Mouse (Mus musculus): Measurements from ENCODE around the gene Top1. TPM values are rescaled to one million over a fixed set of nuclear protein-coding genes. Genes with fewer than 3 reads are reported as not detected.
A peak's percentile ranks its signal among the peaks of the same experiment; 100 is the strongest.

Top1 gene
- 66.4 and 72.5 TPM in 2 replicates for polyA plus RNA-seq (2015; fragmentation: Nextera tagmentation; extraction: Ambion mirVana)

DNA sequence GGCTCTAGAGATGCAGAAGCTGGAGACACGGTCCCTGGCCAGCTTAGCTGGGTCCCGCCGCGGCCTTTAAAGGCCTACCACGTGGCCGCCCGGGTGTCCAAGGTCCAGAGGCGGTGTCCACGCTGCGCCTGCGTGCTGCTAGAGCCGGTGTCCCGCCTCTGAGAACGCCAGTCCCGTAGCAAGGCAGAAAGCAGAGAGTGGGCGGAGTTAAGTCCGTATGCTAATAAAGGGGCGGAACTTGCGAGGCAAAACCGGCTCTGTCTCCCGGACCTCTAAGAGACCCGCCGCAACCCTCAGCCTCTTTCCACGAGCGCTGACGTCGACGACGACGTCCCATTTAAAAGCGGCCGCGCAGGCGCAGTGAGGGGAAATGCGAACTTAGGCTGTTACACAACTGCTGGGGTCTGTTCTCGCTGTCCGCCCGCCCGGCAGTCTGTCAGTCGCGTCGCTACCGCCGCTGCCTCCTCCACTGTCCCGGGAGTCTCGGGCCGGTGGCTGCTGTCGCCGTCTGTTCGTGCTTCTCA, at the start of gene Top1:
TSS of gene Top1 (plus strand) at position 275 of the 524 bp plus-strand sequence.
- Histone ChIP-seq H3K9me3 (ENCODE audit: control insufficient read depth, low read length) (no peaks in the 10 kb centered on the region), H3K27ac (ENCODE audit: low read length) (peak within 1 kb of the TSS; percentile 98), H3K4me1 (replicated peaks; ENCODE audit: control insufficient read depth, insufficient read depth, low read length) (peaks cover 16% of the 10 kb centered on the region), H3K36me3 (ENCODE audit: control insufficient read depth, insufficient read depth, low read length) (no peaks in the 10 kb centered on the region), H3K27me3 (ENCODE audit: control insufficient read depth, insufficient read depth, low read depth, low read length) (no peaks in the 10 kb centered on the region), H3K4me2 (ENCODE audit: low read depth, low read length) (peak within 1 kb of the TSS; percentile 49), H3K9ac (ENCODE audit: low read length) (peak within 1 kb of the TSS; percentile 100), H3K4me3 (ENCODE audit: low read length) (peak within 1 kb of the TSS; percentile 98)
- peak; percentile 99 for ATAC-seq (ENCODE audit: low read depth)
- WGBS: under 1% methylated on average over 46 of the region's 50 CpGs

DNA sequence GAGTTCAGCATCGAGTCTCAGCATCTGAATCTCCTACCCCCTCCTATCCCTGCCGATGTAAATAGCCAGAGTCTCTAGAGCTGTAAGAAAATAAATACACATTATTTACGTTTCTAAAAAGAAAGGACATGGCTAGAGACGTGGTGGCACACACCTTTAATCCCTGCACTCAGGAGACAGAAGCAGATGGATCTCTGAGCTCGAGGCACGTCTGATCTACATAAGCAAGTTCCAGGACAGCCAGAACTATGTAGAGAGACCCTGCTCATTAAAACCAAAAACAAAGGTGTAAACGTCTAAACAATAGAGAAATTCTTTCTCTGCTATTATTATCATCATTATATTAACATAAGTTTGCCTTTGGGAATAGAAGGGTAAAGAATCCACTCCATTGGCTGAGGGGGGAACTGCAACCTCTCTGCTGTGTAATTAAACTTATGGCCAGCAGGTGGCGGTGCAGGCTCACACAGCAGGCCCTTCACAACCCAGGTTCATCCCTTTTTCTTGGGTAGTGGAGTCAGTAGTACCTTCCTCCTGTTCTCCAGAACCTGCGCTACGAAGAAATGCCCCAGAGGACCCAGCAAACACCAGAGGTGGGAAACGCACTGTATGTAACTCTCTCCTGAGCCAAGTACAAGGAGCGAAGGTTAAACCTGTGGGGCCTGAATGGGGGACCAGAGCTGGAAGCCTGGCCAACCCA, 48.0 kb upstream of the Top1 start:
- no peaks in the 10 kb centered on the region for H3K9me3 ChIP-seq (ENCODE audit: control insufficient read depth, low read length)
- H3K27me3 ChIP-seq (ENCODE audit: control insufficient read depth, insufficient read depth, low read depth, low read length): no peaks in the 10 kb centered on the region; the same call in 1 of the 2 replicates
- ATAC-seq (ENCODE audit: low read depth): peak; percentile 75
- H3K4me1 ChIP-seq (replicated peaks; ENCODE audit: control insufficient read depth, insufficient read depth, low read length): no peaks in the 10 kb centered on the region
- 30% methylated on average over 12 of the region's 12 CpGs for WGBS
- H3K27ac ChIP-seq (ENCODE audit: low read length): no peak overlapping the region
- no peak overlapping the region for H3K4me3 ChIP-seq (ENCODE audit: low read length)
- H3K9ac ChIP-seq (ENCODE audit: low read length): no peak overlapping the region
- no peaks in the 10 kb centered on the region for H3K36me3 ChIP-seq (ENCODE audit: control insufficient read depth, insufficient read depth, low read length)
- H3K4me2 ChIP-seq (ENCODE audit: low read depth, low read length): peak overlapping the region; percentile 30; the same call in 1 of the 2 replicates

DNA sequence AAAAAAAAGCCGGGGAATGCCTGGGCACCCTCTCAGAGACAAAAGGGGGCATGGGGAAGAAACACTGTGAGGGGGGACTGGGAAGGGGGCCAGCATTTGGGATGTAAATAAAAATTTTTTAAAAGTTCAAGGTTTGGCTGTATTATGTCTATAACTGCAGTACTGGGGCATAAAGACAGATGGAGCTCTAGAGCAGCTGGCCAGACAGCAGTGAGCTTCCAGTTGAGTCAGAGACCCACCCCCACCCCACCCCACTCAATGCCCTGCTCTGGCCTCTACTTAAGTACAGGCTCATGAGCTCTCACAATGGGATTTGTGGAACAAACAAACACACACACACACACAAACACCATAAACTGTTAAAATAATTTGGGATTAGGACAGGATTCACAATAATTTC, 43.9 kb upstream of the Top1 start:
- Histone ChIP-seq H3K27me3 (ENCODE audit: control insufficient read depth, insufficient read depth, low read depth, low read length) (no peaks in the 10 kb centered on the region; the same call in 1 of the 2 replicates), H3K4me1 (replicated peaks; ENCODE audit: control insufficient read depth, insufficient read depth, low read length) (no peaks in the 10 kb centered on the region), H3K4me3 (ENCODE audit: low read length) (no peak overlapping the region), H3K9ac (ENCODE audit: low read length) (no peak overlapping the region), H3K4me2 (ENCODE audit: low read depth, low read length) (no peak overlapping the region), H3K36me3 (ENCODE audit: control insufficient read depth, insufficient read depth, low read length) (no peaks in the 10 kb centered on the region), H3K9me3 (ENCODE audit: control insufficient read depth, low read length) (no peaks in the 10 kb centered on the region), H3K27ac (ENCODE audit: low read length) (no peak overlapping the region)
- ATAC-seq (ENCODE audit: low read depth): 0 out of 2 replicates have a peak, but pooled peaks have one; percentile 41
- WGBS: 20% methylated on average over 1 of the region's 1 CpGs

DNA sequence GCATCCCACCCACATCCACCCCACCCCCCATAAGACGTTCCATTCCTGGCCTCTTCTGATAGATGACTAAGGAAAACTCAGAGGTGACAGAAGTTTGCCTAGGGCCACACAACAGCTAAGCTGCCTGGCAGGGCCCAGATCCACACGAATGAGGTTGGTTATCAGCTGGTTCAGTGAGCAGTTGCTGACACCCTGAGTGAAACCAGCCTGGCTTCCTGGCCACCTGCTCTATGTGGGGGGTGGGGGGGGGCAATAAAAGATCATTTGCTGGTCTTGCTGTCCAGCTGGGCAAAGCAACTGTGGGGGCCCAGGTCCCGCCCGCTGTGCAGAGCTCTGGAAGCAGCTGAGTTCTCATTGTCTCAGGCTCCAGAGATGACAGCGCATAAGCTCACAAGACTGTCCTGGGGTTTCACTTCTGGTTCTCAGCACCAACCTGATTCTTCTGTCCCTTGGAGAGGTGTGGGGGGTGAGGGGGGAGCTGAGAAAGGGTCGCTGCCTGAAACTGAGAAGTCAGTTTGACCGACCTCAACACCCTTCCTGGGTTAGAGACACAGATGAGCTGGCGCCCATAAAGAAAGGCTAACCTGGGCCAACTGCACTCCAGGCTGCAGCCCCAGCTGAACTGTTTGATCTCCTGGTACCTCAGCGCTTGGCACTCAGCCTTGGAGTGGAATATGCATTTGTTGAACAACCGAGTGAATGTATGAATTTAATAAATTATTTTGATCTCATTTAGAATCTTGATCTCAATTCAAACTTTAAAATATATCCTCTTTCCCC, 42.3 kb upstream of the Top1 start:
- Histone ChIP-seq H3K9ac (ENCODE audit: low read length) (no peak overlapping the region), H3K27ac (ENCODE audit: low read length) (no peak overlapping the region), H3K27me3 (ENCODE audit: control insufficient read depth, insufficient read depth, low read depth, low read length) (no peaks in the 10 kb centered on the region), H3K4me1 (replicated peaks; ENCODE audit: control insufficient read depth, insufficient read depth, low read length) (no peaks in the 10 kb centered on the region), H3K36me3 (ENCODE audit: control insufficient read depth, insufficient read depth, low read length) (no peaks in the 10 kb centered on the region), H3K4me3 (ENCODE audit: low read length) (no peak overlapping the region), H3K4me2 (ENCODE audit: low read depth, low read length) (no peak overlapping the region), H3K9me3 (ENCODE audit: control insufficient read depth, low read length) (no peaks in the 10 kb centered on the region)
- 56% methylated on average over 10 of the region's 10 CpGs for WGBS
- peak; percentile 23; the same call in 1 of the 2 replicates for ATAC-seq (ENCODE audit: low read depth)

DNA sequence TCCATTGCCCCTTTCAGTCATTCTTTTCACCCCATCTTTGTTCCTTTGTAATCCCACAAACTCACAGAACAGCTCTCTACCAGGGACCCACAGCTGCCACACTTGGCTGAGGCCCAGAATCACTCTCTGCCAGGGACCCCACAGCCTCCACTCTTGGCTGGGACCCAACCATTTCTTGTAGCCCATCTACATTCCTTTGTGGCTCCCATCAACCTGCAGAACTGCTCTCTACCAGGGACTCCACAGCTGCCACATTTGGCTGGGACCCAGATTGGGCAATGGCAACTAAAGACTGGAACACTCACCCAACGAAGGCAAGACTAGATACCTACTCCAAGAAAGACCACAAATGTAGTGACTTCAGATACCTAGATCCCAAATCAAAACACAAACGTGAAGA, 35.7 kb upstream of the Top1 start:
- 44% methylated on average over 2 of the region's 2 CpGs for WGBS
- no peak overlapping the region for H3K4me3 ChIP-seq (ENCODE audit: low read length)
- peak; percentile 64 for ATAC-seq (ENCODE audit: low read depth)

DNA sequence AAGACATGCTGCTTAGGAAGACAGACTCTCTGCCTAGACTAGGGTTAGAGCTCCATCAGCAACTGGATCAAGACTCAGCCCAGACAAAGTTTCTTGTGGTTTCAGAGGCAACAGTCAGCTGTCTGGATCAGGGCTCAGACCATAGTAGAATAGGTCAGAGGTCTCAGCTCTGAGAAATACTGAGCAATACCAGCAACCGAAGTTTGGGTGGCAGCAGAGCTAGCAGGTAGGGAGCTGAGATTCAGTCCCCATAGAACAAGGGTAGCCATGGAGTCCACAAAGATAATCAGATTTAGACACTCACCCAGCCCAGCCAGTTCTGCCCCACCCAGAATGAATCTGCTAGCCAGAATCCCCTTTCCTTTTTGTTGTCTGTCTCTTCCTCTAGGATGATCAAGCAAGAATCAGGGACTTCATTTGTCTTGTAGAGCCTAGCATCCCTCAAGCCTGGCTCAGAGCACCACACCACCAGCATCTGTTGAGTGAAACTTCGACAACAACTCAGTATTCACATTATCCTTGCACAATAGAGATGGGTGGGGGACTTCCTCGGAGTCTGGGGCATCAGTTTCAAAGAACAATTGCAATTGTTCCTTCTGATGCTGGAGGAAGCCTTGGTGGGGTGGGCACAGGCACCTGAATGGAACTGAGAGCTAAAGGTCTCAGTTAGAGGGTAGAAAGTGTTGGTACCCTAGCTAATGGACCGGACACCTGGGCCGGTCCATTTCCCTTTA, 32.3 kb upstream of the Top1 start:
- 63% methylated on average over 5 of the region's 5 CpGs for WGBS
- Histone ChIP-seq H3K4me2 (ENCODE audit: low read depth, low read length) (no peak overlapping the region), H3K4me1 (replicated peaks; ENCODE audit: control insufficient read depth, insufficient read depth, low read length) (peaks cover 5% of the 10 kb centered on the region), H3K9ac (ENCODE audit: low read length) (no peak overlapping the region), H3K27ac (ENCODE audit: low read length) (no peak overlapping the region), H3K27me3 (ENCODE audit: control insufficient read depth, insufficient read depth, low read depth, low read length) (no peaks in the 10 kb centered on the region), H3K4me3 (ENCODE audit: low read length) (no peak overlapping the region), H3K9me3 (ENCODE audit: control insufficient read depth, low read length) (no peaks in the 10 kb centered on the region), H3K36me3 (ENCODE audit: control insufficient read depth, insufficient read depth, low read length) (no peaks in the 10 kb centered on the region)
- no peak for ATAC-seq (ENCODE audit: low read depth)

More for the DNA sequence above, 35.7 kb upstream of the Top1 start:
- Histone ChIP-seq H3K9ac (ENCODE audit: low read length) (no peak overlapping the region), H3K4me1 (replicated peaks; ENCODE audit: control insufficient read depth, insufficient read depth, low read length) (peaks cover 5% of the 10 kb centered on the region), H3K36me3 (ENCODE audit: control insufficient read depth, insufficient read depth, low read length) (no peaks in the 10 kb centered on the region), H3K27me3 (ENCODE audit: control insufficient read depth, insufficient read depth, low read depth, low read length) (no peaks in the 10 kb centered on the region), H3K27ac (ENCODE audit: low read length) (no peak overlapping the region), H3K4me2 (ENCODE audit: low read depth, low read length) (no peak overlapping the region), H3K9me3 (ENCODE audit: control insufficient read depth, low read length) (no peaks in the 10 kb centered on the region)

DNA sequence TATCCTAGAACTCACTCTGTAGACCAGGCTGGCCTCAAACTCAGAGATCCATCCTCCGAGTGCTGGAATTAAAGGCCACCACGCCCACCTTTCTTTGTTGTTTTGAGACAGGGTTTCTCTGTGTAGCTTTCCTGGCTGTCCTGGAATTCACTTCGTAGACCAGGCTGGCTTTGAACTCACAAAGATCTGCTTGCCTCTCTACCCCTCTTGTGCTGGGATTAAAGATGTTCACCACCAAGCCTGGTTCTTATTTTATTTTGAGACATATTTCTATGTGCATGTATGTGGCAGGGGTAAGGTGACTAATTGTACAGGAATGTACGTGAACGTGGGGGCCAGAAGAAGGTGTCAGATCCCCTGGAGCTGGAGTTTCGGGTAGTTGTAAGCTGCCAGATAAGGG, 27.9 kb upstream of the Top1 start:
- 84% methylated on average over 6 of the region's 6 CpGs for WGBS
- no peak overlapping the region for H3K9ac ChIP-seq (ENCODE audit: low read length)
- peaks cover 33% of the 10 kb centered on the region for H3K4me1 ChIP-seq (replicated peaks; ENCODE audit: control insufficient read depth, insufficient read depth, low read length)

DNA sequence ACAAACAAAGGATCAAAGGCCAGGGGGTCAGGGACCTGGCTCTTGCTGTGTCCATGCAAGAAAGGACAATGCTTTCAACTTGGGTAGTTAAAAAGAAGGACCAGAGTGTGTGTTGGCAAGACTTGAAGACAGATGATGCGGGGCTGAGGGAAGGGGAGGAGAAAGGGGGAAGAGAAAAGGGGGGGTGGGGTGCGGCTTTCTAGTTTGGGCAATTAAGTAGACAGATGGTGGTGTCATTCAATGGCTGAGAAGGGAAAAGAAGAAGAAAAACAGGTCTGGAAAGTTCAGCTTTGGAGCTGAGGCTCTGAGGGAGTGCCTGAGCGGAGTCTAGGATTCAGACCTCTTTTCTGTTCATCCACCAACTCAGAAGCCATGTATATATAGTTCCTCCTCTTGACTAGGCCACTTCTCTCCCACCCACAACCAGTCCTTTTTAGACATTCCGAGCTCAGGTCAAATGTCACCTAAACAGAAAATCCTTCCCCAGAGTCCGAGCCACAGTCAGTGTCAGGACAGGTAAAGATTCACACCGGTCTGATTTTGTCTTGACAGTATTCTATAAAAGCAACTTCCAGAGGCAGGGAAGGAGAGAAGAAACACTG, 27.0 kb upstream of the Top1 start:
- H3K9me3 ChIP-seq (ENCODE audit: control insufficient read depth, low read length): no peaks in the 10 kb centered on the region
- H3K27me3 ChIP-seq (ENCODE audit: control insufficient read depth, insufficient read depth, low read depth, low read length): no peaks in the 10 kb centered on the region
- no peak for ATAC-seq (ENCODE audit: low read depth)
- no peak overlapping the region for H3K4me2 ChIP-seq (ENCODE audit: low read depth, low read length)
- H3K4me3 ChIP-seq (ENCODE audit: low read length): no peak overlapping the region
- WGBS: 43% methylated on average over 6 of the region's 6 CpGs
- H3K4me1 ChIP-seq (replicated peaks; ENCODE audit: control insufficient read depth, insufficient read depth, low read length): peaks cover 33% of the 10 kb centered on the region
- no peak overlapping the region for H3K27ac ChIP-seq (ENCODE audit: low read length)
- H3K9ac ChIP-seq (ENCODE audit: low read length): no peak overlapping the region
- no peaks in the 10 kb centered on the region for H3K36me3 ChIP-seq (ENCODE audit: control insufficient read depth, insufficient read depth, low read length)

More for the DNA sequence above, 27.9 kb upstream of the Top1 start:
- Histone ChIP-seq H3K9me3 (ENCODE audit: control insufficient read depth, low read length) (no peaks in the 10 kb centered on the region), H3K4me2 (ENCODE audit: low read depth, low read length) (no peak overlapping the region), H3K27me3 (ENCODE audit: control insufficient read depth, insufficient read depth, low read depth, low read length) (no peaks in the 10 kb centered on the region), H3K4me3 (ENCODE audit: low read length) (no peak overlapping the region), H3K27ac (ENCODE audit: low read length) (no peak overlapping the region), H3K36me3 (ENCODE audit: control insufficient read depth, insufficient read depth, low read length) (no peaks in the 10 kb centered on the region)
- ATAC-seq (ENCODE audit: low read depth): no peak
